Mouse (Mus musculus) thymus, postnatal 25 days (tissue): ENCODE measurements around the gene Arhgef19.

Source experiments
- DNase-seq: peaks from one replicate; pipeline ENCODE4 v3.0.0; 2022

The Arhgef19 gene

GRCm38 (mm10) chr4:141286860-141287517 is 47.7 kb downstream of the Arhgef19 start:
- DNase-seq, result no peak

- no peak for DNase-seq
Observed at GRCm38 (mm10) chr4:141287518-141288004, 48.3 kb downstream of the Arhgef19 start.

GRCm38 (mm10) chr4:141288152-141288551 is 48.9 kb downstream of the Arhgef19 start:
- DNase-seq, result no peak

- no peak for DNase-seq
Observed at GRCm38 (mm10) chr4:141291571-141292375, 52.5 kb downstream of the Arhgef19 start.

- DNase-seq, result peak; percentile 67
Observed at GRCm38 (mm10) chr4:141295774-141296186, 56.5 kb downstream of the Arhgef19 start.

- no peak for DNase-seq
Observed at GRCm38 (mm10) chr4:141297934-141298333, 58.6 kb downstream of the Arhgef19 start.

GRCm38 (mm10) chr4:141299356-141299755 is 60.1 kb downstream of the Arhgef19 start:
- no peak for DNase-seq

- no peak for DNase-seq
Observed at GRCm38 (mm10) chr4:141300196-141300595, 60.9 kb downstream of the Arhgef19 start.

GRCm38 (mm10) chr4:141301116-141301553 is 61.8 kb downstream of the Arhgef19 start, which contains the start of gene Epha2:
Epha2 (plus strand) TSS chr4:141301240.
- no peak for DNase-seq

GRCm38 (mm10) chr4:141301591-141302427 is 62.5 kb downstream of the Arhgef19 start:
- DNase-seq, result peak; percentile 30

GRCm38 (mm10) chr4:141302428-141303401 is 63.4 kb downstream of the Arhgef19 start:
- no peak for DNase-seq

GRCm38 (mm10) chr4:141303402-141304222 is 64.3 kb downstream of the Arhgef19 start:
- no peak for DNase-seq

GRCm38 (mm10) chr4:141304223-141304611 is 64.9 kb downstream of the Arhgef19 start:
- DNase-seq, result no peak

GRCm38 (mm10) chr4:141306057-141306456 is 66.8 kb downstream of the Arhgef19 start:
- DNase-seq, result no peak
